Mouse (Mus musculus) cortical plate, adult 2 months (tissue): ENCODE results near the gene Irs4.

Experiments used
- CTCF ChIP-seq: fragments of 200-500 bp; IDR thresholded peaks from 2 replicates; pipeline ENCODE4 v1.5.1; 2011; ENCODE audit warnings: mild to moderate bottlenecking, control low read depth, low read length; ENCODE audit not compliant: insufficient read depth; ENCODE audit errors: extremely low read depth
- POLR2A ChIP-seq: fragments of 200-500 bp; IDR thresholded peaks from 2 replicates; pipeline ENCODE4 v1.6.1; 2011; ENCODE audit warnings: mild to moderate bottlenecking, low read length, control low read depth; ENCODE audit not compliant: insufficient read depth; ENCODE audit errors: extremely low read depth

DNA sequence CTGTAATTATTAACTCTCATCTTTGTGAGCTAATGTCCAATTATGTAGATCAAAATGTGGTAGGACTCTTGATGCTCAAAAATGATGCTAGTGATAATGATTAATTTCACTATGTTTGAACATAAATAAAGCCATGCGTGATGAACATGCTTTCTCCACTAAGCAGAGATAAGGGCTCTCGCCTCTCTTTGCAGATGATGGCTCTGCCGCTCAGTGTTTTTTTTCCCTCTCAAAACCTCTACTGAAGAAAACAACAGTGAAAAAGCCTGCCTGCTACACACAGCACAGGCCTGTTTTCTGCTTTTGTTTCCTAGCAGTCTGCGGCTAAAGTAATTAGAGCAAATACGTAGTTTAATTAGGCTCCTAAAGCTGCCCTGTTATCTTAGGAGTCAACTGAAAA lies 4.5 kb upstream of the Irs4 start:
- TF ChIP-seq CTCF (no peak), POLR2A (no peak)
